Mouse (Mus musculus) cerebellum, adult 9-10 months (tissue): Measurements from ENCODE around the gene Smarca2.
A peak's percentile ranks its signal among the peaks of the same experiment; 100 is the strongest.
"Not testable (repeated sequence)": the region's sequence is repeated elsewhere in the genome, so short reads cannot be mapped to it uniquely, and the experiment has no call there.

Source experiments
- DNase-seq: peaks from one replicate; pipeline ENCODE4 v3.0.0; 2022

Gene Smarca2

GRCm38 (mm10) chr19:26630712-26631235, 25.9 kb downstream of the Smarca2 start:
- DNase-seq: no peak

DNA sequence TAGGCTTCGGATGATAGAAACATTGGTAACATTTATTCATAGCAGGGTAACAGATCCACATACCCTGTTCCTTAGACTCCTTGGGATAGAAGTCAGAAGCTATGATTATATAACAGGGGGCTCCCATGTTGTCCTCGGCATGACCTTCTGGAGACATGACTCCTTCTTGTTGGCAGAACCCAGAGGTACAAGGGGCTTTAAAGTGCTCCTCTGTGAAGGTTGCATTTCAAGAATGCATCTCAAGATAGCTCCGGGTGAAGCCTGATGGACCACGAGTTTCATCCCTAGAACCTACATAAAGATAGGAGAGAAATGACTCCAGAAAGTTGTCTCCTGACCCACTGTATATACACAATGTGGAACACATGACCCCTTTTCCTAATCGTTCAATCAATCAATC, 27.4 kb downstream of the Smarca2 start:
- no peak for DNase-seq

DNA sequence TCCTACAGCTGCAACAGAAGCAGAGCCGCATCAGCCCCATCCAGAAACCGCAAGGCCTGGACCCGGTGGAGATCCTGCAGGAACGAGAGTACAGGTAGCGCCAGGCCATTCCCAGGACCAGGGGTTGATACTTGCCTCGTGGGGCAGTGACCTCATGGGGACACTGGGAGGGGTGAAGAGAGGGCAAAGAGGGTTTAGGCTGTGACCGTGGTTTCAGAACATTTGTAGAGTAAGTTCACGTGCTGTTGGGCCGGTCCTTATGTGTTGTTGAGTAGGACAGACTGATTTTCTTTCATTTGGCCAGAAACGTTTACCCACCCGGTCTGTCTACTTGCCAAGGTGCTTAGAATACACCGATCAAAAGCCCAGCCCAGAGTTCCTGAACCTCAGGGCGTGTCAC, 35.7 kb downstream of the Smarca2 start:
- no peak for DNase-seq

GRCm38 (mm10) chr19:26641269-26641668, 36.4 kb downstream of the Smarca2 start:
- DNase-seq: peak; percentile 39

GRCm38 (mm10) chr19:26643011-26643410, 38.2 kb downstream of the Smarca2 start:
- peak; percentile 90 for DNase-seq

GRCm38 (mm10) chr19:26643936-26644335, 39.1 kb downstream of the Smarca2 start:
- DNase-seq: no peak

GRCm38 (mm10) chr19:26645016-26645415, 40.2 kb downstream of the Smarca2 start:
- no peak for DNase-seq

DNA sequence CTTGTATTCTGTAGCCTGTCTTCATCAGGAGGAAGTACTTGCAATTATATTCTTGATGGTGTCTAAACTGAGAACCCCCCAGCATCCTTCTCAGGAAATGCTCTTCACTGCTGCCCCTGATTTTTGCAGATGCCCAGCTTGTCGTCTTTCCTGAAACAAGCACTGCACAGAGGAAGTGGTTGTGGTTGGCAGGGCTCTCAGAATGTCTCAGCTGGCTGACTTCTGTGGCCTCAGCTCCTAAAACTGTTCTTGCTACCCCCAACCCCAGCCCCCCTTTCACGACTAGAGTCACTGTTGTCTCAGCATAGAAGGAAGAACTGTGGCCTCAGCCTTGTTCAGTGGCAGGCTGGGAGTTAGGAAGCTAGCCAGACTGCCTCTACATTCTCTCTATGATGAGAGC, 41.3 kb downstream of the Smarca2 start:
- no peak for DNase-seq

DNA sequence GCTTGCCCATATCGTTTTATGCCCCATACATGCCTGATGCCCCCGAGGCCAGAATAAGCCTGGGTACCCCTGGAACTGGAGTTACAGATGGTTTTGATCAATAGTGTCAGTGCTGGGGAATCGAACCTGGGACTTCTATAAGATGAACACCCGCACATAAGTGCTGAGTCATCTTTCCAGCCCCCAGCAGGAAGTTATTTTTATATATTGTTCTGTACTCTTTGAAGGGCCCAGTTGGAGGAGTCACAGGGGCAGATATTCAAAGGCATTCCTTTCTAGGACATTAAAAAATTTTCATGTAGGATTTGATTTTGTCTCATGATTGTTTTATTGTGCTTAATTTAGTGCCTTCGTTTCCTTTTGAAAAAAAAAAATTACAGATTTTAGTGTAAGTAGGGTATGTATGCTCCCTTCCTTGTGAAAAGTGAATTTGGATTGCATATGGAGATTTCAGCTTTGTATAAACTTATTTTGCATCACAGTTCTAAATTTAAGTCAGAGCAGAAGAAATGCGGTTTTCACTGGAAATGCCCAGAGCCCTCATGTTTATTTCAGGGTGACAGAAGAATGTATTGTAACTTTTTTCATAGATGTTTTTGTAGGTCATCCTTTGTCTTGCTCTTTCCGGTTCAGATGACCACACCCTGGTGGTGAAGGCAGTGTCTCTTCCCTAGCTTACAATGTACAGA, 45.9 kb downstream of the Smarca2 start:
- no peak for DNase-seq

- no peak for DNase-seq
Measured at GRCm38 (mm10) chr19:26658324-26658723, 53.5 kb downstream of the Smarca2 start.

GRCm38 (mm10) chr19:26659976-26660375, 55.1 kb downstream of the Smarca2 start:
- no peak for DNase-seq

GRCm38 (mm10) chr19:26661198-26661597, 56.3 kb downstream of the Smarca2 start:
- no peak for DNase-seq

GRCm38 (mm10) chr19:26666303-26666702, 61.5 kb downstream of the Smarca2 start:
- no peak for DNase-seq

- DNase-seq: no peak
Measured at GRCm38 (mm10) chr19:26670089-26670488, 65.2 kb downstream of the Smarca2 start.

DNA sequence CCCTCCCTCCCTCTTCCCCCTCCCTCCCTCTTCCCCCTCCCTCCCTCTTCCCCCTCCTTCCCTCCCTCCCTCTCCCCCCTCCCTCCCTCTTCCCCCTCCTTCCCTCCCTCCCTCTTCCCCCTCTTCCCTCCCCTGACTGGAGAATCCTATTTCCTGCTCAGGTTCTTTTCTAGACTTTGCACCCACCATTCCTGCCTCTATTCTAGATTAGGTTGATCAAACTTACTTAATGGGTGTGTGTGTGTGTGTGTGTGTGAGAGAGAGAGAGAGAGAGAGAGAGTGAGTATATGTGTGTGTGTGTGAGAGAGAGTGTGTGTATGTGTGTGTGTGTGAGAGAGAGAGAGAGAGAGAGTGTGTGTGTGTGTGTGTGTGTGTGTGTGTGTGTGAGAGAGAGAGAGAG, 66.6 kb downstream of the Smarca2 start:
- not testable (repeated sequence) for DNase-seq

- DNase-seq: peak; percentile 96
Measured at GRCm38 (mm10) chr19:26675917-26676316, 71.1 kb downstream of the Smarca2 start.

DNA sequence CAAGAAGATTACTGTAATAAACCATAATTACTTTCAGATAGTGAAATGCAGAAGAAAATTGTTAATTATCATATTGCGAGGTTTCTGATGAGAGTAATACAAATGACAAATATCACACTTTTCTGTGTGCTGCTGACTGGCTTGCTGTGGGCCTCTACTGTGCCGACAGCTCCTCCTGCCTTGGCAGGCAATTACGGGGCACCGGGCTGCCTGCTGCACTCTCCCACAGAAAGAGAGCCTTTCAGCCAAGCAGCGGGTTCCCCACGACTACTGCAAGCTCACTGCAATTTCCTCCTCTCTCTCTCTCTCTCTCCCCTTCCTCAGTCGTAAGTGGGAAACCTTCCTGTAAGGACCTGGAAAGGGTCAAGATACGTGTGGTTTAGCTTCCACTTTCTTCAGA, 73.7 kb downstream of the Smarca2 start:
- DNase-seq: no peak

- DNase-seq: no peak
Measured at GRCm38 (mm10) chr19:26679674-26680073, 74.8 kb downstream of the Smarca2 start.

DNA sequence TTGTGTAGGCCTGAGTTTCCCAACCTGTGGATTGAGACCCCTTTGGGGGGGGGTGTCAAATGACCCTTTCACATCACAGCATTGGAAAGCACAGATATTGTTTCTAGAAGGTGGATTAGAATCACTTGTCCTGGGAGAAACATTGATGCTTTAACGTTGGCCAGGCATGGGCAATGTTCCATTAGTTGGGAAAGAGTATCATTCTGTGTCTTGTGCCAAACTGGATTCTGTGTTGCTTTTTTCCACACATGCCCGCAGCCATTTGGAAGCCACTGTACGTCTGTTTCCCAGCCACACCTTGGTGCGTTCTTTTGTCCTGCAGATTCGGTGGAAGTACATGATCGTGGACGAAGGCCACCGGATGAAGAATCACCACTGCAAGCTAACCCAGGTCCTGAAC, 76.7 kb downstream of the Smarca2 start:
- no peak for DNase-seq

DNA sequence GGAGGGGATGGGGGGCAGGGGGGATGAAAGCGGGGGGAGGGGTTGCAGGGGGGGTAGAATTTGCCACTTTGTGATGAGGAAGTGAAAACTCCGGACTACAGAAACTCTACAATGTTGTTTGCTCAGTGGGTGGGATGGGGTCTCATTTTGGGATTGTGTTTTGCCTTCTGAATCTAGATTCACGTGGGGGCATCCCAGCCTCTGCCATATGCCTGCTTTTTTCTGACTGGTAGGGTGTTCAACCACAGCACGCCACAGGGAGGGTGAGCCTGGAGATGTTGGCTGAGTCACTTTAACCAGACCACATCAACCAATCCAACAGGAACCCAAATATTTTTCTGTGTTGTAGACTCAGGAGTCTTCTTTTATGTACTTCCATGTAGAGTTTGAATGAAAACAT, 77.3 kb downstream of the Smarca2 start:
- no peak for DNase-seq

- DNase-seq: no peak
Measured at GRCm38 (mm10) chr19:26682731-26683130, 77.9 kb downstream of the Smarca2 start.

DNA sequence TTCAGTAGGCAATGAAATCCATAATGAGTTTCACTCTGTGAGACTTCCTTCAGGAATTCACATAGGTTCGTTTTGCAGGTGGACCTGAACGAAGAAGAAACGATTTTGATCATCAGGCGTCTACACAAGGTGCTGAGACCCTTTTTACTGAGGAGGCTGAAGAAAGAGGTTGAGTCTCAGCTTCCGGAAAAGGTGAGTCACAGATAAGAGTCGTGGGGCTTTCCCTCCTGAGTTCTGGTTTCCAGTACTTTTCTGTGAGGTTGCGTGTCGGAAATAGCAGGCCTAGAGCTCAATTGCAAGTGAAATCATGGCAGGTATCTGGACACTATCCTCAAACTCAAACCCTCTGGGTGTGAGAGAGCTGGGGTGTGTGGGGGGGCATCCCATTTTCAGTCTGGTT, 78.9 kb downstream of the Smarca2 start:
- DNase-seq: no peak

DNA sequence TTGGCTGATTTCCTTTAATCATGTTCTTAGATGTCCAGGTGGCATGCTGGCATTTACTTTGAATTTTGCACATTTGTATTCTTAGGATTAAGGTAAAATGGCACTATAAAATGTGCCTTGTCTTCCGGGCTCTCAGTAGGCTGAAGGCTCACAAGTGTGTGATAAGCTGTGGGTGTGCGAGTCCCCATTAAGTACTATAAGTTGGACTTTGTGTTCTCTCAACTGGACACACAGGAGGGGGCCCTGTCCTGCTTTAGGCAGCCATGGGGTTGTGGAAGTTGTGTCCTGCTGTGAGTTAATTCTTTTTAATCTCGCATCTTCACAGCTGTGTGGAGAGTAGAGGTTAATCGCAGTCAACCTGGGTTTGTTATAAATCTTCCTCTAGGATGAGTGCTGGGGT, 85.7 kb downstream of the Smarca2 start:
- no peak for DNase-seq

- no peak for DNase-seq
Measured at GRCm38 (mm10) chr19:26697107-26697506, 92.3 kb downstream of the Smarca2 start.

DNA sequence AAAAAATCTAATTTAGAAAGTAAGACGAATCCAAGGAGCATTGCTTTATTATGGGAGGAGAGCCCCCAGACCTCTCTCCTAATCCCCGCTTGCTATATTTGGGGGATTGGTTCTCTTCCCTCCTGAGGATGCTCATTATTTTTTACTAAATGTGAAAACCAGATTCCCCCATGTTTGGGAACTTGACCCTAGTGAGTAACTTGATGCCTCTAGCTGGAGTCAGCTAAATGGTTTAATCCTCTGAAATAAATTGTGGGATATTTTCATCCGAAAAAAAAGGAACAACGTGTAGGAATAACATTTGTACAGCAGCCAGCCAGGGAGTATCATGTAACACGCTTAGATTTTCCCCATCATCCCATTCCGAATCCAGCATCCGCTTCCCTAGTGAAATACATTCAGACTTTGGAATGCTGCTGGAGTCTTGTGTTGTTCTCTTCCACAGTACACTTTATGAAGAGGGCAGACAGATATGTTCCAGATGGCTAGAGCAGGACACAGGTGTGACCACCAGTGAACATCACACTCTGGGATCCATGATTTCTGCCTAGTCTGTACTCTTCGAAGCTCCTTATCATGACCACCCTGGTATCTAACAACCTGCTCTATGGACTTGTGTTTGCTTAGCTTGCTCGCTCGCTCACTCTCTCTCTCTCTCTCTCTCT, 99.8 kb downstream of the Smarca2 start:
- no peak for DNase-seq
